Mouse (Mus musculus) megakaryocyte, embryonic 14.5 days (primary cell): Measurements from ENCODE around the gene Gbgt1. TPM values are rescaled to one million over a fixed set of nuclear protein-coding genes. Genes with fewer than 3 reads are reported as not detected.
A peak's percentile ranks its signal among the peaks of the same experiment; 100 is the strongest.
"Not testable (repeated sequence)": the region's sequence is repeated elsewhere in the genome, so short reads cannot be mapped to it uniquely, and the experiment has no call there.

Experiments used
- H3K27me3 ChIP-seq: replicated peaks from 2 replicates; pipeline ENCODE3; 2012; ENCODE audit warnings: inconsistent platforms
- H3K36me3 ChIP-seq: replicated peaks from 2 replicates; pipeline ENCODE3; 2012; ENCODE audit warnings: low read length, inconsistent platforms, mixed read lengths
- H3K4me1 ChIP-seq: 2 replicates; pipeline ENCODE4 v1.6.1; 2012; ENCODE audit warnings: inconsistent platforms
- H3K4me3 ChIP-seq: replicated peaks from 2 replicates; pipeline ENCODE3; 2012; ENCODE audit warnings: moderate library complexity, mild to moderate bottlenecking, inconsistent platforms
- H3K9me3 ChIP-seq: 2 replicates; pipeline ENCODE4 v1.6.1; 2012; ENCODE audit warnings: inconsistent platforms
- FLI1 ChIP-seq: IDR thresholded peaks from 2 replicates; pipeline ENCODE4 v1.6.1; 2012; ENCODE audit warnings: low read length, inconsistent platforms, mixed read lengths
- GATA1 ChIP-seq: IDR thresholded peaks from 3 replicates; pipeline ENCODE4 v1.6.1; 2012; ENCODE audit warnings: mixed read lengths, low read length, inconsistent platforms, borderline replicate concordance
- polyA plus RNA-seq: library from polyadenylated mRNA; stranded (reverse); fragments of >175 nt; gene quantifications from 2 replicates; pipeline ENCODE4 v1.2.3, GENCODE M21; 2012; ENCODE audit warnings: low replicate concordance; ENCODE audit not compliant: insufficient read depth

Gbgt1 gene
- polyA plus RNA-seq, 1 experiment = 0.85 TPM

DNA sequence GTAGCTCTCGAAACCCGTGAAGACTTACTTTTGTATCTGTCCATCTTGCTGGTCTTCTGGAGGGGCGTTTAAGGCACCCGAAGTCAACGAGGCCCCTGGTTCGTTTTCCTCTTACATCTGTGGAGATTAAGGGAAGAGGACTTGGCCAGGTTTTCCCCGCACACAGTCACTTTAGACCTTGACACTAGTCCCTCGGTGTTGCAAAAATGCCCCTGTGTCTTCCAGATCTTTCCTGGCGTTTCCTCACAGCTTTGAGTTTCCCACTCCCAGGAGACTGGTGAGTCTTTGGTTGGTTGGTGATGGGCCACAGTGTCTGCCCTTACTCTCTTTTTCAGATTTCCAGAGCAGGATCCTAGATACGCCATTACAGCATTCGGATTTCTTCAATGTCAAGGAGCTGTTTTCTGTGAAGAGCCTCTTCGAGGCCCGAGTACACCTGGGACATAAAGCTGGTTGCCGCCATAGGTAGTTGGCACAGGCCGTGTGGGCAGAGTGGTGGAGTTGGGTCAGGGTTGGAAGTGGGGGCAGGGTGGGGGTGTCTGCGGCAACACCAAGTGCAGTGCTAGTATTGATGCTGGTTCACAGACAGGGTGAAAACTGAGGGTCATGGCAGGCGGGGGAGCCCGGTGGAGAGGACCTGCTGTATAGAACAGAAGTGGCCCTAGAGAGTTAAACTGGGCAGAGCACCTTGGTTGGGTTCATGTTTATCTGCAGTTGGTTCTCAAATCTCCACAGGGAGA, 28.0 kb upstream of the Gbgt1 start:
- H3K27me3 ChIP-seq = peaks cover 23% of the 10 kb centered on the region
- peak overlapping the region; percentile 94 for H3K4me3 ChIP-seq
- H3K4me1 ChIP-seq = peaks cover 44% of the 10 kb centered on the region
- H3K9me3 ChIP-seq = peaks cover 4% of the 10 kb centered on the region; the same call in 1 of the 2 replicates
- H3K36me3 ChIP-seq = peaks cover 42% of the 10 kb centered on the region
- TF ChIP-seq FLI1 (no peak), GATA1 (no peak)

DNA sequence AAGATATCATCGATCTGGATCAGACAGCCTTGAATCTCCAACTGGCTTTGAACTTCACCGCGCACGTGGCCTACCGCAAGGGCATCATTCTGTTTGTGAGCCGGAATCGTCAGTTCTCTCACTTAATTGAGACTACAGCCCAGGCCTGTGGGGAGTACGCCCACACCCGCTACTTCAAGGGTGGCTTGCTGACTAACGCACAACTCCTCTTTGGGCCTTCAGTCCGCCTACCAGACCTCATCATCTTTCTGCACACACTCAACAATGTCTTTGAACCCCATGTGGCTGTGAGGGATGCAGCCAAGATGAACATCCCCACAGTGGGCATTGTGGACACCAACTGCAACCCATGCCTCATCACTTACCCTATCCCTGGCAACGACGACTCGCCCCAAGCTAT, 27.2 kb upstream of the Gbgt1 start:
- peaks cover 44% of the 10 kb centered on the region for H3K4me1 ChIP-seq

GRCm38 (mm10) chr2:28470591-28470990, 26.1 kb upstream of the Gbgt1 start:
- Histone ChIP-seq H3K4me1 (peaks cover 40% of the 10 kb centered on the region), H3K36me3 (peaks cover 42% of the 10 kb centered on the region), H3K9me3 (peaks cover 4% of the 10 kb centered on the region; the same call in 1 of the 2 replicates), H3K27me3 (peaks cover 8% of the 10 kb centered on the region), H3K4me3 (no peak overlapping the region)
- TF ChIP-seq FLI1 (no peak), GATA1 (no peak)

More for the DNA sequence above, 27.2 kb upstream of the Gbgt1 start:
- H3K4me3 ChIP-seq = no peak overlapping the region
- H3K27me3 ChIP-seq = peaks cover 19% of the 10 kb centered on the region
- peaks cover 42% of the 10 kb centered on the region for H3K36me3 ChIP-seq
- no peak for TF ChIP-seq FLI1
- TF ChIP-seq GATA1 = no peak
- H3K9me3 ChIP-seq = peaks cover 4% of the 10 kb centered on the region; the same call in 1 of the 2 replicates

GRCm38 (mm10) chr2:28472011-28472410, 24.7 kb upstream of the Gbgt1 start:
- peaks cover 26% of the 10 kb centered on the region for H3K4me1 ChIP-seq
- peaks cover 42% of the 10 kb centered on the region for H3K36me3 ChIP-seq
- not testable (repeated sequence) for H3K4me3 ChIP-seq, H3K9me3 ChIP-seq, H3K27me3 ChIP-seq

DNA sequence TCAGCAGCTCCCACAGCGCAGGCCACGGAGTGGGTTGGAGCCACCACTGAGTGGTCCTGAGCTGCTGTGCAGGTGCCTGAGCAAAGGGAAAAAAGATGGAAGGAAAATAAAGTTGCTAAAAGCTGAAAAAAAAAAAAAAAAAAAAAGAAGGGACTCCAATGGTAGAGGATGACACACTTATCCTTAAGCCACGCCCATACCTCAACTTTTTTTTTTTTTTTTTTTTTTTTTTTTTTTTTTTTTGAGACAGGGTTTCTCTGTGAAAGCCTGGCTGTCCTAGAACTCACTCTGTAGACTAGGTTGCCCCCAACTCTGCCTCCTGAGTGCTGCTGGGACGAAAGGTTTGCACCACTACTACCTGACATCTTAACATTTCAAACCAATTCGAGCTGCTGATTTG, 18.7 kb upstream of the Gbgt1 start:
- not testable (repeated sequence) for H3K27me3 ChIP-seq, H3K4me1 ChIP-seq, H3K9me3 ChIP-seq, H3K4me3 ChIP-seq, H3K36me3 ChIP-seq

DNA sequence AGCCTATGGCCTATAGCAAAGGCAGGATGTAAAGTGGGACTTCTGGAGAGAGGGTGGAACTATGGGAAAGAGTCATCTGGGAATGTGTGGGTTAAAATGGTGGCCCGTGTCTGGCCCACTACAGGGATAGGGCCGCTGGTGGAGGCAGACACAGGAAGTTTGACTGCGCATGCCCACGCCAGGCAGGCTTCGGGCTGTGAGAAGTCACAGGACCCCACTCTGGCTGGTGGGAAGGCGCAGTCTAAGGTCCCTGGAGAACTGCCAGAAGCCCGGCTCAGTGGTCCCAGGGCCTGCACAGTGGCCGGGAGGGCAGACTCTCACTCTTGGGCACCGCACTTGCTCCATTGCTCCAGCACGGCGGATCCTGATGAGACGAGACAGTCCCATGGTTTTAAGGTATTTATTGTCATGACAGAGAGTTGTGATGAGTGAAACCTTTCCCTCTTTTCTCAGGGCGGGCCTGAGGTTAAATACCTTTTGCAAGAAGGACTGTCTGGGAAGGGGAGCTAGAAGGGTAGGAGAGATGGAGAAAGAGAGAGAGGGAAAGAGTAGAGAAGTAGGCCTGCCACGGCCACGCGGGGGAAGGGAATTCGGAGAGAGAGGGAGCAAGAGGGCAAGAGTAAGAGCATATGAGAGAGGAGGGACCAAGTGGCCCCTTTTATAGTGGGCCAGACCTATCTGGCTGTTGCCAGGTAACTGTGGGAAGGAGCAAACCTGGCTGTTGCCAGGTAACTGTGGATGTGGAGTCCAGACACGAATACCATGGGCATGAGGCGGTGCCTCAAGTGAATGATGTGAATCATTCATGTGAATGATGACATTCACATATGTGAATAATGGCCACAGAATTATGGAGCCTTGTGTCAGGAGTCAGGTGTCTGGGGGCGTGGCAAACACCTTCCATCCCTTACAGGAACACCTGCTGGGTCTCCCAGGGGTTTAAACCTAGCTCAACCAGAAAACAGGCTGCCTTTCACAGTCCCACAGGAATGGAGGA, 17.2 kb upstream of the Gbgt1 start:
- Histone ChIP-seq H3K4me1 (no peaks in the 10 kb centered on the region), H3K9me3 (no peaks in the 10 kb centered on the region), H3K36me3 (no peaks in the 10 kb centered on the region), H3K27me3 (peaks cover 13% of the 10 kb centered on the region), H3K4me3 (no peak overlapping the region)
- TF ChIP-seq FLI1 (no peak), GATA1 (no peak)

GRCm38 (mm10) chr2:28483861-28484260, 12.8 kb upstream of the Gbgt1 start:
- Histone ChIP-seq H3K9me3 (no peaks in the 10 kb centered on the region), H3K27me3 (peaks cover 18% of the 10 kb centered on the region), H3K4me3 (no peak overlapping the region), H3K4me1 (no peaks in the 10 kb centered on the region), H3K36me3 (no peaks in the 10 kb centered on the region)
- TF ChIP-seq FLI1 (no peak), GATA1 (no peak)

DNA sequence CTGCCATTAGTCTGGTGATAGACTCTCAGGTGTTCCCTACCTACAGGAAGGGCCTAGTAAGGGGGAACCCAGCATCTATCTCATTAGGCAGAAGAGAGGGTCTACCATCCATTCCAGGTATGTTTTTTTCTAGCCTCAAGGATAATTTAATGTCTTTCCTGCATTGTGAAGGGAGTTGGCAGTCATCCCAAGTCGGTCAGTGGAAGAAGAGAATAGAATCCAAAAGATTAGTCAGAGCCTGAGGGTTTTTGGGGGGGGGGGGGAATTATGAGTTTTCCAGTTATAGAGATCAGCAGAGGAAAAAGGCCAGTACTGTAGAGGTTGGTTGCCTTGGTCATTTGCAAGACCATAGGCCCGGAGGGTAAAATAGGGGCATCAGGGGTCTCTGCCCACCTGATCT, 2.2 kb upstream of the Gbgt1 start:
- TF ChIP-seq FLI1 (no peak), GATA1 (no peak)
- H3K4me3 ChIP-seq = no peak overlapping the region
- peaks cover 20% of the 10 kb centered on the region for H3K27me3 ChIP-seq
- no peaks in the 10 kb centered on the region for H3K9me3 ChIP-seq
- H3K4me1 ChIP-seq = peaks cover 29% of the 10 kb centered on the region
- no peaks in the 10 kb centered on the region for H3K36me3 ChIP-seq

- peaks cover 29% of the 10 kb centered on the region for H3K4me1 ChIP-seq
- peaks cover 20% of the 10 kb centered on the region for H3K27me3 ChIP-seq
- TF ChIP-seq FLI1 = no peak
- TF ChIP-seq GATA1 = no peak
- peak overlapping the region; percentile 31 for H3K4me3 ChIP-seq
- no peaks in the 10 kb centered on the region for H3K36me3 ChIP-seq
- no peaks in the 10 kb centered on the region for H3K9me3 ChIP-seq
These were observed 1.4 kb upstream of the Gbgt1 start for GRCm38 (mm10) chr2:28495207-28495756.

DNA sequence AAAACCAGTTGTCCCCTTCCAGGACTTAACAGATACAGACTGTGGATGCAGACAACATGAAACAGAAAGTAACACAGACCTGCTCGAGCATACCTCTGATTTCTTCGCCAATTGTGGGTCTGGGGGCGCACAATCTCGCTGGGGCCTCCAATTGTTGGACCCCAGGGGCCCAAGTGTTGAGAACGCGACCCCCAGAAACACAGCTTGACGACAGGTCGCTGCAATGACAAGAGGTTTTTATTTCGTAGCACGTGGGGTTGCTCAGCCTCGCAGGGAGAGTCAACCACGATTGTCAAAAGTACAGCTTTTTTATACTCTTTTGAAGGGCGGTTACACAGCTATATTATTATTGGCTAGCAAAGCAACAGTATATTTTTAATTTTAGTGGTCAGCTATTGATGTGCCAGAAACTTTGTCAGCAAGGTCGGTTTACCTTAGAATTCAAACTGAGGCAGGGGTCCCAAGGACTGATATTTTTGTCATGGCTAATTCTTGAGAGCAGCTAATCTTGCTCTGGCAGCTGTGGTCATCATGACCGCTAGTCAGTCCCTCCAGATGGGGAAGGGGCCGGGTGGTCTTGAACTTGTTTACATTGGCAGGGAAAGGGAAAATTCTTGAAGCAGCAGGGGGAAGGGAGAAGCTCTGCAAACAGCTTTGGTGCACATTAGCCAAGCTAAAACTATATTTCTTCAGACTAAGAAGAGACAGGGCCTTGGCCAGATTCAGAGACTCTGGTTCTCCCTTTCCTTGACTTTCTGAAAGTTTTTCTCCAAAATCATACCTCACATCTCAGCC, 693 bp upstream of the Gbgt1 start:
- TF ChIP-seq FLI1 = no peak
- TF ChIP-seq GATA1 = no peak
- H3K36me3 ChIP-seq = no peaks in the 10 kb centered on the region
- peaks cover 29% of the 10 kb centered on the region for H3K4me1 ChIP-seq
- H3K4me3 ChIP-seq = no peak overlapping the region
- no peaks in the 10 kb centered on the region for H3K9me3 ChIP-seq
- H3K27me3 ChIP-seq = peaks cover 24% of the 10 kb centered on the region
